Mouse (Mus musculus): Measurements from ENCODE around the gene Setmar. TPM values are rescaled to one million over a fixed set of nuclear protein-coding genes. Genes with fewer than 3 reads are reported as not detected.
A peak's percentile ranks its signal among the peaks of the same experiment; 100 is the strongest.

Gene Setmar
- total and polyA plus RNA-seq, 3 experiments = 1.7 to 2.1 TPM; not detected in 1

DNA sequence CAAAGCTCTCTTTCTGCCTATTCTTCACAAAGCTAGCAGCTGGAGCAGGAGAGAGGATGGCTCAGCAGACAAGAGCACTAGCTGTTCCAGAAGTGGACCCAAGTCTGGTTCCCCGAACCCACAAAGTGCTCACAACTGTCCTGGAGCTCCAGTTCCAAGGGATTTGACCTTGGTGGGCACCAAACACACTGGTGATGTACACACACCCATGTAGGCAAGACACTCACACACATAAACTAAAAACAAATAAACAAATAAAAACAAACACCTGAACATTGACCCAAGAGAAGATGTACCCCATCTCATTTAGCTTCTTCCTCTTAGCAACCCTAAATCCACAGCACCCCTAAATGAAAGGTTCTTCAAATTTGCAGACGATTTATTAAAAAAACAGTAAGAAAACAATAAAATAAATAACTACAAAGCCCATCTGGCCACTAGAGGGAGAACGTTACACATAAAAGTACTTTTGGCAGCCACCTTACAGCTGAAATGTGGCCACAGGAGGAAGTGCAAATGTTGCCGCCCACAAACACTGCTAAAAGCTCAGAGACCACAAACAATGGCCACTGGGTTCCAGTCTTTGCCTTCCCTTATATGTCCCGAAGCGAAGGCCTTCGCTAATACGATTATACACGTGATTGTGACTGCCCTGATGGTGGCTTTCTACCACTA is 33.5 kb downstream of the Setmar start (continued):
- TF ChIP-seq ZKSCAN1 (IDR thresholded peaks at IDR 0.05; ENCODE audit: low read depth, low read length) (no peak), GABPA (IDR thresholded peaks at IDR 0.05; ENCODE audit: low read depth, low read length) (no peak)

DNA sequence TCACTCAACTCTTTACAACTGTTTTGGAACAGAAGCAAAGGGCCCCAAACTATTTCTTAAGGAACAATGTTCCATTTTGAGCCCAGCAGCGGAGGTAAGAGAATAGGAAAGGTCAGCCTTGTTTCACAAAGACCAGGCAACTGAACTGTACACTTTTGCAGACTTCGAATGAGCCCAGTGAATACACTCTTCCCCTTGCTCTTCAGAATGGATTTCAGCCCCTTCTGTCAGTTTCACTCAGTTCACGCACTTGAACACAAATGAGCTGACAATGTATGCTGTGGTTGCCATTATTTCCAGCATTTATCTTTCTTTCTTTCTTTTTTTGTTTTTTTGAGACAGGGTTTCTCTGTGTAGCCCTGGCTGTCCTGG is 34.0 kb downstream of the Setmar start:
- H3K27me3 ChIP-seq (ENCODE audit: control insufficient read depth in 1 of 2, insufficient read depth in 2 of 2, low read length in 2 of 2) = no peaks in the 10 kb centered on the region; a peak in 1 of 4 replicates
- TF ChIP-seq JUND (IDR thresholded peaks at IDR 0.05; ENCODE audit: low read depth, low read length) = no peak
- TF ChIP-seq POLR2AphosphoS2 (IDR thresholded peaks at IDR 0.05; ENCODE audit: low read length) = no peak
- no peak for TF ChIP-seq GABPA (IDR thresholded peaks at IDR 0.05; ENCODE audit: low read depth, low read length)
- TF ChIP-seq USF1 (IDR thresholded peaks at IDR 0.05; ENCODE audit: low read depth, low read length) = no peak
- no peak for TF ChIP-seq RCOR1 (IDR thresholded peaks at IDR 0.05; ENCODE audit: low read depth, low read length)
- no peak for TF ChIP-seq ZNF384 (IDR thresholded peaks at IDR 0.05; ENCODE audit: low read depth, low read length)
- TF ChIP-seq NELFE (IDR thresholded peaks at IDR 0.05; ENCODE audit: low read depth, low read length) = no peak
- no peak for TF ChIP-seq USF2 (IDR thresholded peaks at IDR 0.05; ENCODE audit: borderline replicate concordance in 1 of 2, insufficient read depth in 1 of 2, low read depth in 1 of 2, low read length in 2 of 2)
- TF ChIP-seq TAL1 (IDR thresholded peaks at IDR 0.05; ENCODE audit: low read length) = no peak
- TF ChIP-seq EP300 (IDR thresholded peaks at IDR 0.05; ENCODE audit: low read depth in 1 of 2, low read length in 2 of 2) = no peak
- TF ChIP-seq MEF2A (IDR thresholded peaks at IDR 0.05; ENCODE audit: extremely low read depth, insufficient replicate concordance, low read depth, low read length, poor library complexity, severe bottlenecking) = no peak
- no peaks in the 10 kb centered on the region for H3K9me3 ChIP-seq (replicated peaks; ENCODE audit: insufficient read depth, low read length)
- peaks cover 0 to 2% of the 10 kb centered on the region in 2 experiments; a peak in 2 of 4 replicates for H3K36me3 ChIP-seq (ENCODE audit: control insufficient read depth in 1 of 2, insufficient read depth in 2 of 2, low read length in 2 of 2)
- H3K9ac ChIP-seq (ENCODE audit: control insufficient read depth, low read depth, low read length, poor library complexity, severe bottlenecking) = peak overlapping the region; percentile 59
- DNase-seq (ENCODE audit: low read depth, low spot score) = no peak
- H3K79me2 ChIP-seq (ENCODE audit: control insufficient read depth, insufficient read depth, low read length, poor library complexity) = no peaks in the 10 kb centered on the region
- no peak overlapping the region for H3K27ac ChIP-seq (ENCODE audit: control insufficient read depth, low read depth, low read length)
- peak overlapping the region in 1 of 2 experiments; percentile 32; a peak in 1 of 4 replicates for H3K4me3 ChIP-seq (ENCODE audit: control insufficient read depth in 1 of 2, insufficient read depth in 1 of 2, low read depth in 2 of 2, low read length in 2 of 2)
- peaks cover 4 to 9% of the 10 kb centered on the region in 2 experiments; a peak in 3 of 4 replicates for H3K4me1 ChIP-seq (ENCODE audit: control insufficient read depth in 1 of 2, insufficient read depth in 2 of 2, low read length in 2 of 2)

DNA sequence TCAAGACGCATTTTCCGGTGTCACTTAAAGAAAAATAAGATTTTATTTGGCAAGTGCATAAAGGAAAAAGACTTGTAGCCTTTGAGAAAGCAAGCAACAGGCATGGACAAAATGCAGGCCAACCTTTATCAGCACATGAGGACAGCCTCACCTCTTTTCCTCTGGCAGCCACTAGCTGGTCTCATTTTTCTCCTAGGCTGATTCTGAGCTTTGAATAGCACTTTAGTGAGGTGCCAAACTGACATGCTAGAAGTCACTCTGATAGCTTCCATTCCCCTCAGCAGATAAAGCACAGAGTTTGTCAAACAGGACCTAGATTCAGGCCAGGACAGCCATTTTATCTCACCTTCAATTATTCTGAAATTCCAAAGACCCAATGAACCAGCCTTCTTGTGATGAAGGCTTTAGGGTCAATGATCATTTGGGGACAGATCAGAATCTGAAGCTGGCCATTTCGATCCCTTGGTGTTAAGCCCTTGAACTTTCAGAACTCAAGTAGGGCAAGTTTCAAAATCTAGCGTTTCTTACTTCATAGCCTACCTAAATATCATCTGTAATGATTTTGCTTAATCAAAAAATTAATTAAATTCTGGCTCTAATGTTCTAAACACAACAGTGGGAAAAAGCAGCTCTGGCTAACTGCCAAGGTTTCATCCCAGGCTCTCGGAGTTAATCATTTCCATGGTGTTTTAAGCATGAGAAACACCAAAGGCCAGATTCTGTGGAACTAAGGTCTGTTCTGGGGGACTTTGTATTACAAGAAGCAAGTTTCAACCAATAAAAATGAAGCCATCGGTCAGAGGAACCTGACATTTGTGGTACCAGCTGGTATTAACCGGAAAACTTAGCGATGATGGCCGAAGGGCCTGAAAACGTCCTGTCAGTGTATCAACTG is 37.3 kb downstream of the Setmar start:
- Histone ChIP-seq H3K9ac (ENCODE audit: control insufficient read depth, low read depth, low read length, poor library complexity, severe bottlenecking) (no peak overlapping the region), H3K27me3 (ENCODE audit: control insufficient read depth in 1 of 2, insufficient read depth in 2 of 2, low read length in 2 of 2) (no peaks in the 10 kb centered on the region), H3K27ac (ENCODE audit: control insufficient read depth, low read depth, low read length) (no peak overlapping the region), H3K9me3 (replicated peaks; ENCODE audit: insufficient read depth, low read length) (no peaks in the 10 kb centered on the region), H3K79me2 (ENCODE audit: control insufficient read depth, insufficient read depth, low read length, poor library complexity) (no peaks in the 10 kb centered on the region), H3K4me1 (ENCODE audit: control insufficient read depth in 1 of 2, insufficient read depth in 2 of 2, low read length in 2 of 2) (peaks cover 9 to 13% of the 10 kb centered on the region in 2 experiments), H3K4me3 (ENCODE audit: control insufficient read depth in 1 of 2, insufficient read depth in 1 of 2, low read depth in 2 of 2, low read length in 2 of 2) (no peak overlapping the region), H3K36me3 (ENCODE audit: control insufficient read depth in 1 of 2, insufficient read depth in 2 of 2, low read length in 2 of 2) (peaks cover 0 to 12% of the 10 kb centered on the region in 2 experiments; a peak in 2 of 4 replicates)
- DNase-seq (ENCODE audit: low read depth, low spot score) = peak; percentile 7
- TF ChIP-seq CHD2 (IDR thresholded peaks at IDR 0.05; ENCODE audit: low read length) = no peak
- no peak for TF ChIP-seq MYC (IDR thresholded peaks at IDR 0.05; ENCODE audit: low read depth, low read length)
- TF ChIP-seq MXI1 (IDR thresholded peaks at IDR 0.05; ENCODE audit: low read depth, low read length) = no peak
- TF ChIP-seq ZKSCAN1 (IDR thresholded peaks at IDR 0.05; ENCODE audit: low read depth, low read length) = no peak
- no peak for TF ChIP-seq E2F4 (IDR thresholded peaks at IDR 0.05; ENCODE audit: borderline replicate concordance, low read depth, low read length)
- no peak for TF ChIP-seq GATA1 (IDR thresholded peaks at IDR 0.05; ENCODE audit: low read depth, low read length)
- no peak for TF ChIP-seq KAT2A (conservative IDR thresholded peaks at IDR 0.05; ENCODE audit: low read depth, low read length)
- no peak for TF ChIP-seq CTCF (IDR thresholded peaks at IDR 0.05 in 2 of 3, conservative IDR thresholded peaks at IDR 0.05 in 1 of 3; ENCODE audit: control insufficient read depth in 1 of 3, insufficient read depth in 1 of 3, low read depth in 2 of 3, low read length in 3 of 3, poor library complexity in 1 of 3, severe bottlenecking in 1 of 3)
- no peak for TF ChIP-seq BHLHE40 (IDR thresholded peaks at IDR 0.05; ENCODE audit: borderline replicate concordance, low read depth, low read length)
- no peak for TF ChIP-seq TAL1 (IDR thresholded peaks at IDR 0.05; ENCODE audit: low read length)
- no peak for TF ChIP-seq CHD1 (IDR thresholded peaks at IDR 0.05; ENCODE audit: low read depth, low read length)
- no peak for TF ChIP-seq ZC3H11A (IDR thresholded peaks at IDR 0.05; ENCODE audit: low read depth, low read length)
- TF ChIP-seq ETS1 (IDR thresholded peaks at IDR 0.05; ENCODE audit: low read depth, low read length) = no peak
- no peak for TF ChIP-seq TBP (IDR thresholded peaks at IDR 0.05; ENCODE audit: low read depth, low read length)
- TF ChIP-seq GABPA (IDR thresholded peaks at IDR 0.05; ENCODE audit: low read depth, low read length) = no peak
- no peak for TF ChIP-seq SIN3A (IDR thresholded peaks at IDR 0.05; ENCODE audit: low read length)
- no peak for TF ChIP-seq MAZ (IDR thresholded peaks at IDR 0.05; ENCODE audit: low read depth, low read length)

All from MEL (cell line).